Mouse (Mus musculus) adrenal gland, adult 2 months (tissue): ENCODE results near the gene Rtl8b. TPM values are rescaled to one million over a fixed set of nuclear protein-coding genes. Genes with fewer than 3 reads are reported as not detected.

Experiments
- polyA plus RNA-seq: library from polyadenylated mRNA; depleted of rRNA; stranded (reverse); fragments of >200 nt; gene quantifications from 2 replicates; pipeline ENCODE4 v1.2.3, GENCODE M21; 2012; rRNA removed
- total RNA-seq, 2 experiments: library from RNA; stranded (reverse); gene quantifications; 2 replicates each; pipeline ENCODE4 v1.2.3; 2021

Gene Rtl8b
- total and polyA plus RNA-seq, 3 experiments: 108 to 236 (median 110) TPM

Other genes starting within 250 kb of the Rtl8b start
- gene Etd, start 235.5 kb downstream of the Rtl8b start, total RNA-seq: not detected
- gene Etd, start 235.5 kb downstream of the Rtl8b start, polyA plus RNA-seq: not detected in 2 replicates
- gene Rtl8c, start 62.4 kb downstream of the Rtl8b start, total RNA-seq: 100 to 1,000 TPM; 126 to 170 TPM
- 81.9 and 90.6 TPM in 2 replicates for gene Rtl8c, start 62.4 kb downstream of the Rtl8b start, polyA plus RNA-seq
- not detected for gene Gm14597, start 61.4 kb downstream of the Rtl8b start, total RNA-seq
- not detected in 2 replicates for gene Gm14597, start 61.4 kb downstream of the Rtl8b start, polyA plus RNA-seq
- gene Rtl8a, start 26.7 kb downstream of the Rtl8b start, total RNA-seq: 100 to 1,000 TPM; 168 to 176 TPM
- gene Rtl8a, start 26.7 kb downstream of the Rtl8b start, polyA plus RNA-seq: 308 and 401 TPM in 2 replicates
- gene 4930502E18Rik, start 54.4 kb upstream of the Rtl8b start, total RNA-seq: not detected
- gene 4930502E18Rik, start 54.4 kb upstream of the Rtl8b start, polyA plus RNA-seq: not detected in 2 replicates
- not detected for gene 1700013H16Rik, start 87.4 kb upstream of the Rtl8b start, total RNA-seq
- not detected in 2 replicates for gene 1700013H16Rik, start 87.4 kb upstream of the Rtl8b start, polyA plus RNA-seq
- not detected for gene Zfp36l3, start 106.0 kb upstream of the Rtl8b start, total RNA-seq
- 0.07 and 0.15 TPM in 2 replicates for gene Zfp36l3, start 106.0 kb upstream of the Rtl8b start, polyA plus RNA-seq
- 1 to 10 TPM; 1.4 TPM for gene Xlr, start 127.3 kb upstream of the Rtl8b start, total RNA-seq
- not detected in 2 replicates for gene Xlr, start 127.3 kb upstream of the Rtl8b start, polyA plus RNA-seq